Mouse (Mus musculus): ENCODE data around the gene Gadl1. TPM values are rescaled to one million over a fixed set of nuclear protein-coding genes. Genes with fewer than 3 reads are reported as not detected.

Gadl1 gene
- polyA plus RNA-seq, 1 experiment from 2014 or later: 0.59 TPM

GRCm38 (mm10) chr9:115883413-115883812 lies 25.8 kb upstream of the Gadl1 start:
- DNase-seq (ENCODE audit: low spot score) (no peak), ATAC-seq (ENCODE audit: insufficient number of reproducible peaks, low FRiP score, low TSS enrichment, low read depth) (no peak)
- Histone ChIP-seq H3K36me3 (ENCODE audit: control insufficient read depth, insufficient read depth, low read length) (no peaks in the 10 kb centered on the region), H3K4me3 (ENCODE audit: low read depth, low read length) (no peak overlapping the region), H3K4me2 (ENCODE audit: low read depth, severe bottlenecking) (no peak overlapping the region), H3K27ac (replicated peaks; ENCODE audit: low read depth, low read length) (no peak overlapping the region), H3K4me1 (ENCODE audit: control insufficient read depth, insufficient read depth, low read length) (no peaks in the 10 kb centered on the region), H3K27me3 (ENCODE audit: control insufficient read depth, insufficient read depth, low read length) (no peaks in the 10 kb centered on the region), H3K9ac (ENCODE audit: low read length) (no peak overlapping the region), H3K9me3 (ENCODE audit: control insufficient read depth, low read length) (no peaks in the 10 kb centered on the region)
- 90% methylated on average over 5 of the region's 5 CpGs for WGBS

GRCm38 (mm10) chr9:115887571-115887970 lies 21.7 kb upstream of the Gadl1 start:
- no peak overlapping the region for H3K9ac ChIP-seq (ENCODE audit: low read length)
- no peak overlapping the region for H3K4me3 ChIP-seq (ENCODE audit: low read depth, low read length)
- H3K4me1 ChIP-seq (ENCODE audit: control insufficient read depth, insufficient read depth, low read length): no peaks in the 10 kb centered on the region
- ATAC-seq (ENCODE audit: insufficient number of reproducible peaks, low FRiP score, low TSS enrichment, low read depth) (no peak), DNase-seq (ENCODE audit: low spot score) (no peak)
- no peaks in the 10 kb centered on the region for H3K36me3 ChIP-seq (ENCODE audit: control insufficient read depth, insufficient read depth, low read length)
- H3K27me3 ChIP-seq (ENCODE audit: control insufficient read depth, insufficient read depth, low read length): no peaks in the 10 kb centered on the region
- no peaks in the 10 kb centered on the region for H3K9me3 ChIP-seq (ENCODE audit: control insufficient read depth, low read length)
- H3K4me2 ChIP-seq (ENCODE audit: low read depth, severe bottlenecking): no peak overlapping the region
- no peak overlapping the region for H3K27ac ChIP-seq (replicated peaks; ENCODE audit: low read depth, low read length)
- WGBS: 88% methylated on average over 5 of the region's 5 CpGs

GRCm38 (mm10) chr9:115893131-115893530 lies 16.1 kb upstream of the Gadl1 start:
- Histone ChIP-seq H3K27me3 (ENCODE audit: control insufficient read depth, insufficient read depth, low read length) (no peaks in the 10 kb centered on the region), H3K4me2 (ENCODE audit: low read depth, severe bottlenecking) (no peak overlapping the region), H3K4me1 (ENCODE audit: control insufficient read depth, insufficient read depth, low read length) (no peaks in the 10 kb centered on the region), H3K36me3 (ENCODE audit: control insufficient read depth, insufficient read depth, low read length) (no peaks in the 10 kb centered on the region), H3K9ac (ENCODE audit: low read length) (no peak overlapping the region), H3K4me3 (ENCODE audit: low read depth, low read length) (no peak overlapping the region), H3K27ac (replicated peaks; ENCODE audit: low read depth, low read length) (no peak overlapping the region), H3K9me3 (ENCODE audit: control insufficient read depth, low read length) (no peaks in the 10 kb centered on the region)
- ATAC-seq (ENCODE audit: insufficient number of reproducible peaks, low FRiP score, low TSS enrichment, low read depth): no peak
- WGBS: 84% methylated on average over 4 of the region's 4 CpGs
- no peak for DNase-seq (ENCODE audit: low spot score)

- ATAC-seq (ENCODE audit: insufficient number of reproducible peaks, low FRiP score, low TSS enrichment, low read depth) (no peak), DNase-seq (ENCODE audit: low spot score) (no peak)
- Histone ChIP-seq H3K4me2 (ENCODE audit: low read depth, severe bottlenecking) (no peak overlapping the region), H3K27ac (replicated peaks; ENCODE audit: low read depth, low read length) (no peak overlapping the region), H3K4me3 (ENCODE audit: low read depth, low read length) (no peak overlapping the region), H3K27me3 (ENCODE audit: control insufficient read depth, insufficient read depth, low read length) (no peaks in the 10 kb centered on the region), H3K9me3 (ENCODE audit: control insufficient read depth, low read length) (no peaks in the 10 kb centered on the region), H3K36me3 (ENCODE audit: control insufficient read depth, insufficient read depth, low read length) (no peaks in the 10 kb centered on the region), H3K4me1 (ENCODE audit: control insufficient read depth, insufficient read depth, low read length) (no peaks in the 10 kb centered on the region), H3K9ac (ENCODE audit: low read length) (no peak overlapping the region)
- WGBS: 96% methylated on average over 10 of the region's 10 CpGs
Observed at GRCm38 (mm10) chr9:115893947-115894346, 15.3 kb upstream of the Gadl1 start.

- no peak for ATAC-seq (ENCODE audit: insufficient number of reproducible peaks, low FRiP score, low TSS enrichment, low read depth)
- 9% methylated on average over 15 of the region's 15 CpGs for WGBS
- no peak overlapping the region for H3K27ac ChIP-seq (replicated peaks; ENCODE audit: low read depth, low read length)
Observed at GRCm38 (mm10) chr9:115908325-115908724, 930 bp upstream of the Gadl1 start.

GRCm38 (mm10) chr9:115914006-115914405 lies 4.8 kb downstream of the Gadl1 start:
- no peak for DNase-seq (ENCODE audit: low spot score)
- Histone ChIP-seq H3K4me3 (ENCODE audit: low read depth, low read length) (no peak overlapping the region), H3K27ac (replicated peaks; ENCODE audit: low read depth, low read length) (no peak overlapping the region), H3K27me3 (ENCODE audit: control insufficient read depth, insufficient read depth, low read length) (no peaks in the 10 kb centered on the region), H3K4me2 (ENCODE audit: low read depth, severe bottlenecking) (no peak overlapping the region), H3K9me3 (ENCODE audit: control insufficient read depth, low read length) (no peaks in the 10 kb centered on the region), H3K4me1 (ENCODE audit: control insufficient read depth, insufficient read depth, low read length) (no peaks in the 10 kb centered on the region), H3K9ac (ENCODE audit: low read length) (no peak overlapping the region), H3K36me3 (ENCODE audit: control insufficient read depth, insufficient read depth, low read length) (no peaks in the 10 kb centered on the region)
- ATAC-seq (ENCODE audit: insufficient number of reproducible peaks, low FRiP score, low TSS enrichment, low read depth): no peak
- 33% methylated on average over 7 of the region's 7 CpGs for WGBS

More at GRCm38 (mm10) chr9:115908325-115908724, 930 bp upstream of the Gadl1 start:
- no peaks in the 10 kb centered on the region for H3K9me3 ChIP-seq (ENCODE audit: control insufficient read depth, low read length)
- peak overlapping the region; percentile 29; the same call in 1 of the 2 replicates for H3K4me2 ChIP-seq (ENCODE audit: low read depth, severe bottlenecking)
- H3K4me1 ChIP-seq (ENCODE audit: control insufficient read depth, insufficient read depth, low read length): peaks cover 5% of the 10 kb centered on the region; the same call in 1 of the 2 replicates
- no peak for DNase-seq (ENCODE audit: low spot score)
- no peak overlapping the region for H3K9ac ChIP-seq (ENCODE audit: low read length)
- no peaks in the 10 kb centered on the region; the same call in 1 of the 2 replicates for H3K36me3 ChIP-seq (ENCODE audit: control insufficient read depth, insufficient read depth, low read length)
- H3K4me3 ChIP-seq (ENCODE audit: low read depth, low read length): no peak overlapping the region
- no peaks in the 10 kb centered on the region for H3K27me3 ChIP-seq (ENCODE audit: control insufficient read depth, insufficient read depth, low read length)

GRCm38 (mm10) chr9:115915586-115916270 lies 6.5 kb downstream of the Gadl1 start:
- H3K9me3 ChIP-seq (ENCODE audit: control insufficient read depth, low read length): no peaks in the 10 kb centered on the region
- no peak overlapping the region for H3K9ac ChIP-seq (ENCODE audit: low read length)
- H3K27me3 ChIP-seq (ENCODE audit: control insufficient read depth, insufficient read depth, low read length): no peaks in the 10 kb centered on the region
- DNase-seq (ENCODE audit: low spot score) (no peak), ATAC-seq (ENCODE audit: insufficient number of reproducible peaks, low FRiP score, low TSS enrichment, low read depth) (no peak)
- no peak overlapping the region for H3K27ac ChIP-seq (replicated peaks; ENCODE audit: low read depth, low read length)
- no peaks in the 10 kb centered on the region for H3K4me1 ChIP-seq (ENCODE audit: control insufficient read depth, insufficient read depth, low read length)
- WGBS: 60% methylated on average over 14 of the region's 14 CpGs
- no peaks in the 10 kb centered on the region for H3K36me3 ChIP-seq (ENCODE audit: control insufficient read depth, insufficient read depth, low read length)
- H3K4me3 ChIP-seq (ENCODE audit: low read depth, low read length): no peak overlapping the region
- H3K4me2 ChIP-seq (ENCODE audit: low read depth, severe bottlenecking): no peak overlapping the region

GRCm38 (mm10) chr9:115919736-115920135 lies 10.5 kb downstream of the Gadl1 start:
- Histone ChIP-seq H3K4me1 (ENCODE audit: control insufficient read depth, insufficient read depth, low read length) (no peaks in the 10 kb centered on the region), H3K4me2 (ENCODE audit: low read depth, severe bottlenecking) (no peak overlapping the region), H3K4me3 (ENCODE audit: low read depth, low read length) (no peak overlapping the region), H3K9me3 (ENCODE audit: control insufficient read depth, low read length) (no peaks in the 10 kb centered on the region), H3K27ac (replicated peaks; ENCODE audit: low read depth, low read length) (no peak overlapping the region), H3K9ac (ENCODE audit: low read length) (no peak overlapping the region), H3K27me3 (ENCODE audit: control insufficient read depth, insufficient read depth, low read length) (no peaks in the 10 kb centered on the region), H3K36me3 (ENCODE audit: control insufficient read depth, insufficient read depth, low read length) (no peaks in the 10 kb centered on the region)
- DNase-seq (ENCODE audit: low spot score) (no peak), ATAC-seq (ENCODE audit: insufficient number of reproducible peaks, low FRiP score, low TSS enrichment, low read depth) (no peak)
- WGBS: 94% methylated on average over 3 of the region's 3 CpGs

GRCm38 (mm10) chr9:115922662-115923061 lies 13.4 kb downstream of the Gadl1 start:
- Histone ChIP-seq H3K27ac (replicated peaks; ENCODE audit: low read depth, low read length) (no peak overlapping the region), H3K4me1 (ENCODE audit: control insufficient read depth, insufficient read depth, low read length) (no peaks in the 10 kb centered on the region), H3K9me3 (ENCODE audit: control insufficient read depth, low read length) (no peaks in the 10 kb centered on the region), H3K36me3 (ENCODE audit: control insufficient read depth, insufficient read depth, low read length) (no peaks in the 10 kb centered on the region), H3K27me3 (ENCODE audit: control insufficient read depth, insufficient read depth, low read length) (no peaks in the 10 kb centered on the region), H3K4me3 (ENCODE audit: low read depth, low read length) (no peak overlapping the region), H3K9ac (ENCODE audit: low read length) (no peak overlapping the region), H3K4me2 (ENCODE audit: low read depth, severe bottlenecking) (no peak overlapping the region)
- no peak for ATAC-seq (ENCODE audit: insufficient number of reproducible peaks, low FRiP score, low TSS enrichment, low read depth)
- DNase-seq (ENCODE audit: low spot score): no peak
- WGBS: 90% methylated on average over 10 of the region's 10 CpGs

All from limb, embryonic 11.5 days (tissue).